Comparison of ENCODE assay signal across 16 mouse cellular contexts in the genomic region with DNA sequence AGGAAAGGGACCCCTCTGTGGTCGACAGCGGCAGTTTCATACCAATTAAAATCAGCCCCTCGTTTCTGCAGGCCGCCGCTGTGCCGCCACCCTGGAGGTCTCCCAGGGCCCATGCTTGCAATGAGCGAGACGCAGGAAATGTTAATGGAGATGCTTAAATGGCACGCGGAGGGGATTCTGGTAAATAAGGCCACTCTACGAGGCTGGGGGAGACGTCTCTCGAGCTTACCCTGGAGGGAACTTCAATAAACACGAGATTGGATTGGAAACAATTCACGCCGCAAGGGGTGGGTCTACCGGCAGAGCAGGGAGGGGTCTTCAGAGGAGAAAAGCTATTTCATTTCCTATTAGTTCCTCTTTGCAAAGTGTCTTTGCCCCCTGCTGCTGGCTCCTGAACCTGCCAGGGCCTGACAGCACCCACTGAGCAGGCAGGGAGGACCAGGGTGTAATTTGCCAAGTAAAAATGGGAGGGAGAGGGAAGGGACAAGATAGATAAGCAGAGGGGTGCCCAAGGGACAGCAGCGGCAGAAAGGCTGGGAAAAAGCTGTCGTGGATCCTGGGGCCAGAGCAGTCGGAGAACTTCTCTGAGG.
DNase-seq lines count a peak whose midpoint lies in the region; ATAC-seq and TF ChIP-seq lines count a peak whose summit lies in the region.
"Had no signal": no experiment of that assay in that cellular context is flagged by ENCODE, and none has a peak within 500 bp of the region (broad histone marks: within the 10 kb centered on the region; RNA-seq: fewer than 3 reads in every experiment).

No protein-coding gene starts in this region.

- no peaks in the 10 kb centered on the region for H3K27me3 ChIP-seq in hindbrain, embryonic 16.5 days (replicated peaks; ENCODE audit: control insufficient read depth, insufficient read depth, low read length)
- no peaks in the 10 kb centered on the region for H3K27me3 ChIP-seq in midbrain, embryonic 15.5 days (replicated peaks)

- 20% methylated on average over 18 of the region's 20 CpGs for WGBS in hindbrain, embryonic 16.5 days
- 19% methylated on average over 20 of the region's 20 CpGs for WGBS in midbrain, embryonic 15.5 days

- no peak overlapping the region for H3K9ac ChIP-seq in hindbrain, embryonic 16.5 days (ENCODE audit: low read depth, low read length)
- H3K9ac ChIP-seq in midbrain, embryonic 15.5 days, result no peak overlapping the region
- H3K9ac ChIP-seq: liver, embryonic 15.5 days had no signal

- peak; percentile 66 for DNase-seq in brain, embryonic 14.5 days (ENCODE audit: low read depth)
- DNase-seq in forelimb bud, embryonic 11.5 days (ENCODE audit: low read depth, low spot score), result peak; percentile 12
- no peak for DNase-seq in urinary bladder, adult 2 months (ENCODE audit: low spot score)
- no peak for DNase-seq in thymus, postnatal 4 days
- no peak for DNase-seq in adrenal gland, postnatal 36 days
- DNase-seq: cerebellum, adult 9-10 months; kidney, adult 18-20 months; left cerebral cortex, postnatal 4 days; right cerebral cortex, postnatal 4 days had no signal

- H3K4me1 ChIP-seq in hindbrain, embryonic 16.5 days (ENCODE audit: control insufficient read depth, insufficient read depth, low read depth, low read length), result peaks cover 26% of the 10 kb centered on the region
- H3K4me1 ChIP-seq in midbrain, embryonic 15.5 days, result peaks cover 37% of the 10 kb centered on the region
- H3K4me1 ChIP-seq: liver, embryonic 15.5 days had no signal

- no peak for TF ChIP-seq CTCF in brain, embryonic 14.5 days (IDR thresholded peaks at IDR 0.05; ENCODE audit: borderline replicate concordance, extremely low read depth, insufficient read depth, insufficient read length)

- H3K27ac ChIP-seq in hindbrain, embryonic 16.5 days (ENCODE audit: low read depth, low read length), result 0 out of 2 replicates have a peak overlapping the region, but pooled peaks have one; percentile 42
- 0 out of 2 replicates have a peak overlapping the region, but pooled peaks have one; percentile 20 for H3K27ac ChIP-seq in midbrain, embryonic 15.5 days
- H3K27ac ChIP-seq: embryonic facial prominence, embryonic 10.5 days; kidney, postnatal 0 days; layer of hippocampus, adult 2 months; liver, embryonic 15.5 days; macrophage had no signal

- TF ChIP-seq POLR2A in brain, embryonic 14.5 days (IDR thresholded peaks at IDR 0.05; ENCODE audit: borderline replicate concordance, extremely low read depth, insufficient read depth, insufficient read length, poor library complexity, severe bottlenecking), result no peak

- ATAC-seq in hindbrain, embryonic 16.5 days, result peak; percentile 38
- no peak; the same call in 1 of the 2 replicates for ATAC-seq in midbrain, embryonic 15.5 days (replicated peaks)

- H3K4me2 ChIP-seq in hindbrain, embryonic 16.5 days (ENCODE audit: low read length), result peak overlapping the region; percentile 24; the same call in 1 of the 2 replicates
- 0 out of 2 replicates have a peak overlapping the region, but pooled peaks have one; percentile 0 for H3K4me2 ChIP-seq in midbrain, embryonic 15.5 days
- H3K4me2 ChIP-seq: liver, embryonic 15.5 days had no signal

- no peaks in the 10 kb centered on the region for H3K9me3 ChIP-seq in hindbrain, embryonic 16.5 days (ENCODE audit: control insufficient read depth, low read length)
- H3K9me3 ChIP-seq in midbrain, embryonic 15.5 days, result no peaks in the 10 kb centered on the region
- H3K9me3 ChIP-seq: embryonic facial prominence, embryonic 10.5 days; liver, embryonic 15.5 days had no signal

- no peaks in the 10 kb centered on the region for H3K36me3 ChIP-seq in hindbrain, embryonic 16.5 days (ENCODE audit: control insufficient read depth, insufficient read depth, low read length)
- no peaks in the 10 kb centered on the region for H3K36me3 ChIP-seq in midbrain, embryonic 15.5 days (replicated peaks)
- H3K36me3 ChIP-seq: embryonic facial prominence, embryonic 10.5 days; liver, embryonic 15.5 days had no signal

- H3K4me3 ChIP-seq in hindbrain, embryonic 16.5 days (ENCODE audit: low read length), result no peak overlapping the region
- no peak overlapping the region for H3K4me3 ChIP-seq in midbrain, embryonic 15.5 days
- H3K4me3 ChIP-seq: embryonic facial prominence, embryonic 10.5 days; layer of hippocampus, adult 2 months; liver, embryonic 15.5 days had no signal

Comparison
In these comparisons a context has a peak if more than half of its experiments do, and no peak if none do; other contexts are left out.
1. DNase-seq: peak in brain, embryonic 14.5 days (single experiment) and forelimb bud, embryonic 11.5 days (single experiment); none in urinary bladder, adult 2 months (single experiment), thymus, postnatal 4 days (single experiment) and adrenal gland, postnatal 36 days (0 of 2).